Mouse (Mus musculus) limb, embryonic 10.5 days (tissue): ENCODE data around the gene Ifi213. TPM values are rescaled to one million over a fixed set of nuclear protein-coding genes. Genes with fewer than 3 reads are reported as not detected.
"Not testable (repeated sequence)": the region's sequence is repeated elsewhere in the genome, so short reads cannot be mapped to it uniquely, and the experiment has no call there.

Experiments used
- DNase-seq: peaks from one replicate; pipeline ENCODE4 v3.0.0-alpha.2; 2017; ENCODE audit warnings: low spot score
- H3K27ac ChIP-seq: fragments of 300-500 bp; sonication (generic); 2 replicates; pipeline ENCODE4 v1.5.1; 2016; ENCODE audit warnings: mild to moderate bottlenecking
- H3K27me3 ChIP-seq: fragments of 300-500 bp; sonication (generic); 2 replicates; pipeline ENCODE4 v1.6.1; 2016; ENCODE audit warnings: low read depth, mild to moderate bottlenecking; ENCODE audit not compliant: poor library complexity, severe bottlenecking
- H3K36me3 ChIP-seq: fragments of 300-500 bp; sonication (generic); 2 replicates; pipeline ENCODE4 v1.6.1; 2016; ENCODE audit warnings: mild to moderate bottlenecking, moderate library complexity
- H3K4me1 ChIP-seq: fragments of 300-500 bp; sonication (generic); 2 replicates; pipeline ENCODE4 v1.6.1; 2016
- H3K4me3 ChIP-seq: fragments of 300-500 bp; sonication (generic); 2 replicates; pipeline ENCODE4 v1.5.1; 2016; ENCODE audit warnings: mild to moderate bottlenecking, moderate library complexity
- H3K9me3 ChIP-seq: fragments of 300-500 bp; sonication (generic); replicated peaks from 2 replicates; pipeline ENCODE4 v1.6.1; 2016; ENCODE audit warnings: mild to moderate bottlenecking
- WGBS: fragments of 180-500 bp; shearing (Covaris S2); methylation state at CpG from one replicate; pipeline ENCODE4 v1.1.7; 2016; 5-methylcytosine and 5-hydroxymethylcytosine counted together
- microRNA-seq: library from miRNA; unstranded; fragments of <30 nt; microRNA quantifications from one replicate; pipeline ENCODE4, GENCODE M21; 2017
- polyA plus RNA-seq: library from polyadenylated mRNA; unstranded; fragments of >200 nt; fragmentation: Nextera tagmentation; extraction: Ambion mirVana; gene quantifications from 2 replicates; pipeline ENCODE4 v1.2.1, GENCODE M21; 2016

Ifi213 gene
- polyA plus RNA-seq, 1 experiment from 2014 or later = not detected

GRCm38 (mm10) chr1:173535791-173536190 is 63.3 kb downstream of the Ifi213 start, which contains the start of gene Ifi214:
Gene Ifi214 (minus strand): TSS chr1:173535957.
- not testable (repeated sequence) for DNase-seq, H3K27me3 ChIP-seq, H3K4me1 ChIP-seq, H3K36me3 ChIP-seq, H3K4me3 ChIP-seq, H3K27ac ChIP-seq, H3K9me3 ChIP-seq
- 91% methylated on average over 3 of the region's 3 CpGs for WGBS

- no peak overlapping the region for H3K4me3 ChIP-seq
- H3K36me3 ChIP-seq = no peaks in the 10 kb centered on the region
- no peak for DNase-seq
- H3K27ac ChIP-seq = no peak overlapping the region
- no peaks in the 10 kb centered on the region for H3K4me1 ChIP-seq
- no peaks in the 10 kb centered on the region for H3K9me3 ChIP-seq
- H3K27me3 ChIP-seq = no peaks in the 10 kb centered on the region
These were observed 77.6 kb downstream of the Ifi213 start for GRCm38 (mm10) chr1:173521452-173521851.

Small RNA genes within 50 kb of the gene (microRNA-seq; reads per million reads assigned to microRNA genes)
- gene Gm44339 = not detected
- not detected for gene Gm44481

Other genes starting within 250 kb of the Ifi213 start
- 1.1 and 2.5 TPM in 2 replicates for gene Aim2, start 248.4 kb downstream of the Ifi213 start, polyA plus RNA-seq
- gene Cadm3, start 231.6 kb downstream of the Ifi213 start, polyA plus RNA-seq = 0.29 and 0.49 TPM in 2 replicates
- gene Ifi206, start 108.2 kb downstream of the Ifi213 start, polyA plus RNA-seq = not detected in 2 replicates
- gene Ifi214, start 63.3 kb downstream of the Ifi213 start, polyA plus RNA-seq = not detected in 2 replicates
- 0.08 TPM in 1 of 2 replicates, not detected in the other for gene Ifi209, start 31.6 kb upstream of the Ifi213 start, polyA plus RNA-seq
- 0.05 TPM in 1 of 2 replicates, not detected in the other for gene Ifi208, start 74.4 kb upstream of the Ifi213 start, polyA plus RNA-seq
- 0.06 and 0.43 TPM in 2 replicates for gene Ifi207, start 142.5 kb upstream of the Ifi213 start, polyA plus RNA-seq
- 0.31 and 0.63 TPM in 2 replicates for gene Ifi204, start 167.7 kb upstream of the Ifi213 start, polyA plus RNA-seq